Mouse (Mus musculus) embryonic facial prominence, embryonic 13.5 days (tissue): ENCODE measurements around the gene Smap2. TPM values are rescaled to one million over a fixed set of nuclear protein-coding genes. Genes with fewer than 3 reads are reported as not detected.

ENCODE experiments used
- ATAC-seq: fragments of 200-750 bp; cut with Nextera tagmentation; 2 replicates; pipeline ENCODE4 v1.8.0; 2017; ENCODE audit warnings: low read depth; ENCODE audit not compliant: insufficient number of reproducible peaks, insufficient read depth, low FRiP score, low TSS enrichment
- H3K27ac ChIP-seq: fragments of 300-500 bp; sonication (generic); 2 replicates; pipeline ENCODE4 v1.5.1; 2015; ENCODE audit warnings: moderate library complexity, mild to moderate bottlenecking, inconsistent platforms
- H3K27me3 ChIP-seq: fragments of 300-500 bp; sonication (generic); 2 replicates; pipeline ENCODE4 v1.6.1; 2015; ENCODE audit warnings: mild to moderate bottlenecking, inconsistent platforms
- H3K36me3 ChIP-seq: fragments of 300-500 bp; sonication (generic); 2 replicates; pipeline ENCODE4 v1.6.1; 2015; ENCODE audit warnings: mild to moderate bottlenecking, inconsistent platforms
- H3K4me1 ChIP-seq: fragments of 300-500 bp; sonication (generic); 2 replicates; pipeline ENCODE4 v1.6.1; 2015; ENCODE audit warnings: inconsistent platforms
- H3K4me2 ChIP-seq: fragments of 300-500 bp; sonication (generic); 2 replicates; pipeline ENCODE4 v1.6.1; 2015; ENCODE audit warnings: moderate library complexity, mild to moderate bottlenecking, inconsistent platforms
- H3K4me3 ChIP-seq: fragments of 300-500 bp; sonication (generic); 2 replicates; pipeline ENCODE4 v1.5.1; 2015; ENCODE audit warnings: mild to moderate bottlenecking, inconsistent platforms
- H3K9ac ChIP-seq: fragments of 300-500 bp; sonication (generic); 2 replicates; pipeline ENCODE4 v1.6.1; 2015; ENCODE audit warnings: mild to moderate bottlenecking, inconsistent platforms
- H3K9me3 ChIP-seq: fragments of 300-500 bp; sonication (generic); 2 replicates; pipeline ENCODE4 v1.6.1; 2016; ENCODE audit warnings: inconsistent platforms
- WGBS: fragments of 180-500 bp; shearing (Covaris S2); methylation state at CpG from one replicate; pipeline ENCODE4 v1.1.7; 2015; ENCODE audit warnings: mixed read lengths; 5-methylcytosine and 5-hydroxymethylcytosine counted together
- polyA plus RNA-seq: library from polyadenylated mRNA; unstranded; fragments of >200 nt; fragmentation: Nextera tagmentation; extraction: Ambion mirVana; gene quantifications from 2 replicates; pipeline ENCODE4 v1.2.1, GENCODE M21; 2015

Smap2 gene
- polyA plus RNA-seq, 1 experiment from 2014 or later: 13.7 TPM

GRCm38 (mm10) chr4:121018250-121018649 lies 1.2 kb upstream of the Smap2 start:
- no peak overlapping the region for H3K4me3 ChIP-seq
- H3K4me2 ChIP-seq: no peak overlapping the region
- no peaks in the 10 kb centered on the region for H3K27me3 ChIP-seq
- 81% methylated on average over 3 of the region's 3 CpGs for WGBS
- no peak overlapping the region for H3K9ac ChIP-seq
- ATAC-seq: no peak
- no peaks in the 10 kb centered on the region for H3K9me3 ChIP-seq
- no peak overlapping the region for H3K27ac ChIP-seq
- no peaks in the 10 kb centered on the region for H3K36me3 ChIP-seq
- peaks cover 15% of the 10 kb centered on the region for H3K4me1 ChIP-seq

DNA sequence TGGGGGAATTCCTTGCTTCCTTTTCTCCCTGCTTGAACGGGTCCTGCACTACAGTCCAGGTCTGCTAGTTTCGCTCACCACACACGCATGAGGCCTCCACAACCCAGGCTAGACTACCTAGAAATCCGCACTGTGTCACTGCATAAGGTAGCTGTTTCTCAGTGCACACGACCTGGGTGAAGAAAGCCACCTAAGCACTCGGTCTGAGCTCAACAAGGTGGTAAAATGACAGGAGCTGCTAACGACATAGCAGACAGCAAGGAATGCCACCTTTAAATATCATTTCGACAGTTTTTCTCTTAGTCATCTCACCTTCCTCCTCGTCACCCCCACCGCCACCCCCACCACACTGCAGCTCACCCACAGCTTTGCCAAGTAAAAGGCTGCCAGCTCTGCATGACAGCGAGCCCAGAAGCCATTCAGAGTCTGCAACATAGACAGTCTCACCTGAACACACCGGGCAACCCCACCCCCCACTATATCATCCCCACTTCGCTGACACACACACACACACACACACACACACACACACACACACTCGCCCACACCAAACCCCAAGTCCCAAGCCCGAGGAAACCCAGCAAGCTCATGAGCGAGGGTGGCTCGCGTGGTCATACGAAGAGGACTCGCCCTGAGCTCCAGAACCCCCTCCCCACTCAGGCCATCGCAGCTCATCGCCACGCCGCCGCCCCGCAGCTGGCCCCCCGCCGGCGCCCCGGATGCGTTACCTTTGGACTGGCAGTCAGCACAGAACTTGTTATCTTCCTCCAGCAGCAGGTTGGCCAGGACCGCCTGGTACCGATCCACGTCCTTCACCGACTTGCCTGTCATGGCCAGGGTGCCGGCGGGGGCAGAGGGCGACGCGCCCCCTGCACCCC lies 787 bp downstream of the Smap2 start:
- H3K36me3 ChIP-seq: no peaks in the 10 kb centered on the region
- H3K9ac ChIP-seq: peak overlapping the region; percentile 84
- H3K9me3 ChIP-seq: no peaks in the 10 kb centered on the region
- ATAC-seq: no peak; the same call in 1 of the 2 replicates
- H3K27me3 ChIP-seq: no peaks in the 10 kb centered on the region
- peak overlapping the region; percentile 94 for H3K4me3 ChIP-seq
- peak overlapping the region; percentile 62; the same call in 1 of the 2 replicates for H3K27ac ChIP-seq
- 6% methylated on average over 40 of the region's 40 CpGs for WGBS
- peaks cover 15% of the 10 kb centered on the region for H3K4me1 ChIP-seq
- peak overlapping the region; percentile 91 for H3K4me2 ChIP-seq

DNA sequence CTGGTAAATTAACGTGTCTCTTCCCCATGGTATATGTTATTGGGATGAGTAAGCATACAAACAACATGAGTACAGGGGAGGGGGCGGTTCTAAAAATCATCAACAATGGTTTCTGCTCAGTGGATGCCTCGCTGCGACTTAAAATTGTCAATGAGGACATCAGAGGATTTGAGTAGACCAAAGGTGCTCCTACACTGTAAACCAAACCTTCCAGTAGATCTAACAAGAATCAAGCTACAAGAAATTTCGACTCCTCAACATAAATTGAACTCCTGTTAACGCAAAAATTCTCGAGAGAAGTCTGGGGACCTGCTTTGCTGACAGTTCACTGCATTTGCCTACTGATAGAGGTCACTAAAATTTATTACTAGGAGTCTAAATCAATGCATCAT lies 1.8 kb downstream of the Smap2 start:
- 84% methylated on average over 7 of the region's 7 CpGs for WGBS
- H3K27me3 ChIP-seq: no peaks in the 10 kb centered on the region
- no peak overlapping the region for H3K27ac ChIP-seq
- no peak overlapping the region for H3K4me3 ChIP-seq
- H3K9me3 ChIP-seq: no peaks in the 10 kb centered on the region
- H3K9ac ChIP-seq: no peak overlapping the region
- no peak for ATAC-seq
- peaks cover 15% of the 10 kb centered on the region for H3K4me1 ChIP-seq
- H3K36me3 ChIP-seq: no peaks in the 10 kb centered on the region
- peak overlapping the region; percentile 91 for H3K4me2 ChIP-seq

- Histone ChIP-seq H3K4me1 (peaks cover 15% of the 10 kb centered on the region), H3K27me3 (no peaks in the 10 kb centered on the region), H3K4me2 (no peak overlapping the region), H3K9me3 (no peaks in the 10 kb centered on the region), H3K36me3 (no peaks in the 10 kb centered on the region), H3K27ac (no peak overlapping the region), H3K9ac (no peak overlapping the region), H3K4me3 (no peak overlapping the region)
- 85% methylated on average over 10 of the region's 10 CpGs for WGBS
- no peak for ATAC-seq
Measured at GRCm38 (mm10) chr4:121014594-121015267, 2.3 kb downstream of the Smap2 start.

GRCm38 (mm10) chr4:121010770-121011549 lies 6.1 kb downstream of the Smap2 start:
- Histone ChIP-seq H3K4me3 (no peak overlapping the region), H3K4me1 (peaks cover 7% of the 10 kb centered on the region), H3K9me3 (no peaks in the 10 kb centered on the region), H3K27ac (no peak overlapping the region), H3K27me3 (no peaks in the 10 kb centered on the region), H3K9ac (no peak overlapping the region), H3K36me3 (no peaks in the 10 kb centered on the region), H3K4me2 (no peak overlapping the region)
- WGBS: 88% methylated on average over 11 of the region's 11 CpGs
- ATAC-seq: no peak

DNA sequence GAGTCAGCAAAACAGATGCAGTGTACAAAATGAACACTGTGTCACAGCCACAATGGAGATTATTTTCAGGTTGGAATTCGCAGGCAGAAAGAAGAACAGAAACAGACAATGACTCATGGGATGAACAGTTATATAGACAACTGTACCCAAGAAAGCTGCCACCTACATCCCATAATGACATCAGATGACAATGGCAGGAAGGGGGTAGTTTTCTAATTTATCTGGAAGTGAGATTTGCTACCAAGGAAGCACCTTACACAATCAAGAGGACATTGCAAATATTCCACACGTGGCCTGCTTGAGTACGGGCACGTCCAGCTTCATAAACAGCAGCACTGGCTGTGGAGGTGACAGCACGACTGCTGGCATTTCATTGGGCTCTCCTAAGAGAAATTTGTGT lies 7.9 kb downstream of the Smap2 start:
- 86% methylated on average over 5 of the region's 5 CpGs for WGBS
- no peak overlapping the region for H3K9ac ChIP-seq
- no peaks in the 10 kb centered on the region for H3K36me3 ChIP-seq
- no peak overlapping the region for H3K4me2 ChIP-seq
- no peak overlapping the region for H3K27ac ChIP-seq
- no peak overlapping the region for H3K4me3 ChIP-seq
- no peak for ATAC-seq
- no peaks in the 10 kb centered on the region for H3K9me3 ChIP-seq
- H3K4me1 ChIP-seq: peaks cover 2% of the 10 kb centered on the region; the same call in 1 of the 2 replicates
- H3K27me3 ChIP-seq: no peaks in the 10 kb centered on the region

DNA sequence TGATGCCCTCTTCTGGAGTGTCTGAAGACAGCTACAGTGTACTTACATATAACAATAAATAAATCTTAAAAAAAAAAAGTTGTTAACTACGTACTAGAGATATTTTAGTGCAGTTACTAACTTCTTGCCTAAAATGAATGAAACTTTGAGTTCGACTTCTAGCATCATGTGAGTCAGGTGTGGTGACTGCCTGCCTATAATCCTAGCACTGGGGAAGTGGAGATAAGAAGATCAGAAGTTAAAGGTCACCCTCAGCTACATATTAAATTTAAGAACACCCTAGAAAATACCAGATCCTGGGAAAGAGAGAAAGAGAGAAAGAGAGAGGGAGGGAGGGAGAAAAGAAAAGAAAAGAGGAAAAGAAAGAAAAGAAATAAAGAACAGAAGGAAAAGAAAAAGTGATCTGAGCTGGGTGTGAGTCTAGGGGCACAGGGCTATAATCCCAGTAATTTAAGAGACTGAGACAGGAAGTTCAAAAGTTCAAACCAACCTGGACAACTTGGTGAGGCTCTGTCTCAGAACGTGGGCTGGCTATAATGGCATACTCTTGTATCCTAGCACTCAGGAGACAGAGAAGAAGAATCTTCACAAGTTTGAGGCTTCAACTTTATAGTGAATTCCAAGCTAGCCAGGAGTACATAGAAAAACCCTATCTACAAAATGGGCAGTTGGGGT lies 8.8 kb downstream of the Smap2 start:
- H3K36me3 ChIP-seq: no peaks in the 10 kb centered on the region
- no peaks in the 10 kb centered on the region for H3K9me3 ChIP-seq
- no peaks in the 10 kb centered on the region for H3K27me3 ChIP-seq
- H3K4me2 ChIP-seq: no peak overlapping the region
- H3K9ac ChIP-seq: no peak overlapping the region
- WGBS: 63% methylated on average over 3 of the region's 3 CpGs
- no peak overlapping the region for H3K27ac ChIP-seq
- H3K4me1 ChIP-seq: peaks cover 10% of the 10 kb centered on the region
- ATAC-seq: no peak
- no peak overlapping the region for H3K4me3 ChIP-seq

DNA sequence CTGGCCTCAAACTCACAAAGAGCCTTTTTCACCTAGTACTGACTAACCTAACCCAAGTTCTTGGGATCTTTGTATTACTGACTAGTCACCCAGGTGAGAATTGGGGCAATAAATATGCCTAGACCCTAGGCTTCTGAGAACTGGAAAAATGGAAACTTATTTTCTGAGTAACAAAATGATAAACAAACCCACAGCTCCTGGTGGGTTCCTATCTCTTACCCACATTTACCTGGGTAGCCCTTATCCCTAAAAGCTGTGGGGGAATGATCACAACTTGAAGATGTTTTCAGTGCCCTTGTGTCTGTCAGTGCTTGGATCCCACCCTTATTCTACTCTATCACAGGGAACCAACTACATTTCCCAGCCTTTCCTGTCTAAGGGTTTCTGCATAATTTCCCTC lies 10.0 kb downstream of the Smap2 start:
- peaks cover 20% of the 10 kb centered on the region for H3K4me1 ChIP-seq
- H3K27me3 ChIP-seq: no peaks in the 10 kb centered on the region
- H3K36me3 ChIP-seq: no peaks in the 10 kb centered on the region
- H3K27ac ChIP-seq: no peak overlapping the region
- no peak overlapping the region for H3K4me2 ChIP-seq
- no peak overlapping the region for H3K4me3 ChIP-seq
- H3K9ac ChIP-seq: no peak overlapping the region
- no peak for ATAC-seq
- no peaks in the 10 kb centered on the region for H3K9me3 ChIP-seq

DNA sequence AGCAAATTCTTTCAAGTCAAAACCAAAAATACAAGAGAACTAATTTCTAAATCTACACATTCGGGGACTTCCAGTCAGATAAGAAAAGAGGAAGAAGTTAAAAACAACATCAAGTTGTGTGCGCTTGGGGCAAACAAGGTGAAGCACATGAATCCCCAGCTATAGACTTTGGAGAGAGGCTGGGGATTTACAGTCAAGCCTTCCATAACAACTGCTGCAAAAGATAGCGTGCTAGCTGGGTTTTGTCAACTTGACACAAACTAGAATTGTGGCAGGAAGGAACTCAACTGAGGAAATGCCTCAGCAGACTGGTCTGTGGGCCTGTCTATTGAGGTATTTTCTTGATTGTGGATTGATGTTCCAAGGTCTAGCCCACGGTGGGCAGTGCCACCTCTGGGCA lies 12.4 kb downstream of the Smap2 start:
- Histone ChIP-seq H3K27ac (no peak overlapping the region), H3K9me3 (no peaks in the 10 kb centered on the region), H3K4me3 (no peak overlapping the region), H3K9ac (no peak overlapping the region), H3K4me1 (peaks cover 22% of the 10 kb centered on the region), H3K27me3 (no peaks in the 10 kb centered on the region), H3K4me2 (no peak overlapping the region), H3K36me3 (no peaks in the 10 kb centered on the region)
- 79% methylated on average over 4 of the region's 4 CpGs for WGBS
- no peak for ATAC-seq

DNA sequence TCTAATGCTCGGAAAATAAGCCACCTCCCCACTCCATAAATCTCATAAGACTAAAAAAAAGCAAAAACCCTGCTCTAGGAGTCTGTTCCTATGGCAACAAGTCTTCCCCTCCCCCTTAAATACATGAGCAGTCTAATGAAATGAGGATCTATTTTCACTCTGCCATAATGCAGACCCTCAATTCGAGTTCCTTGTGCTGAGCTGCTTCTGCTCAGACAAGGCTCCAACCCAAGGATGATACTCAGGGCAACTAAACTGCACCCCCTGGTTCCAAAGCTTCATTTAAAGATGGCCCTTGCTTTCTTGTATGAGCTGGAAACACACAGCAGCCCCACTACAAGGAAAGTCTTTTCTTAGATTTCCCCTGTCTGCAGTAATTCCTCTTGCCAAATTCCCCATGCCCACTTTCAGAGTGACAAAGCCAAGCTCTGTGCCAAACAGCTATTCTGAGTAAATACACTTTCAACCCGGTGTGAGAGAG lies 13.4 kb downstream of the Smap2 start:
- ATAC-seq: no peak
- WGBS: 27% methylated on average over 3 of the region's 3 CpGs
- Histone ChIP-seq H3K27ac (peak overlapping the region; percentile 66; the same call in 1 of the 2 replicates), H3K4me2 (no peak overlapping the region), H3K9me3 (no peaks in the 10 kb centered on the region), H3K4me1 (peaks cover 22% of the 10 kb centered on the region), H3K36me3 (no peaks in the 10 kb centered on the region), H3K4me3 (no peak overlapping the region), H3K27me3 (no peaks in the 10 kb centered on the region), H3K9ac (no peak overlapping the region)
